Mouse (Mus musculus) left cerebral cortex, postnatal 4 days (tissue): Measurements from ENCODE around the gene Abcg4. TPM values are rescaled to one million over a fixed set of nuclear protein-coding genes. Genes with fewer than 3 reads are reported as not detected.

Experiments used
- DNase-seq: peaks from one replicate; pipeline ENCODE4 v3.0.0-alpha.2; 2022
- intact Hi-C: fragments of 180-260 bp; cut with DNase I; formaldehyde crosslinking; loops from one replicate; pipeline ENCODE4 v1.15.1; 2025
- total RNA-seq, 2 experiments: library from RNA; stranded (reverse); gene quantifications; 2 replicates each; pipeline ENCODE4 v1.2.3; 2021

Abcg4 gene
- total RNA-seq, 2 experiments from 2014 or later = 64.0 to 71.1 TPM

- DNase-seq = no peak
- intact Hi-C loops = no loop called here
These were observed 2.1 kb downstream of the Abcg4 start for GRCm38 (mm10) chr9:44286256-44286850.

GRCm38 (mm10) chr9:44283183-44283582, 5.2 kb downstream of the Abcg4 start:
- DNase-seq = no peak
- intact Hi-C loops = no loop called here

- intact Hi-C loops = no loop called here
- no peak for DNase-seq
These were observed 18.4 kb downstream of the Abcg4 start for GRCm38 (mm10) chr9:44269973-44270372.

- no peak for DNase-seq
- intact Hi-C loops = no loop called here
These were observed 19.3 kb downstream of the Abcg4 start for GRCm38 (mm10) chr9:44269077-44269476.

- intact Hi-C loops = no loop called here
- no peak for DNase-seq
These were observed 20.0 kb downstream of the Abcg4 start, which contains the start of gene Nlrx1 for GRCm38 (mm10) chr9:44268432-44268831. Nlrx1 (minus strand) TSS chr9:44268599.

GRCm38 (mm10) chr9:44268027-44268360, 20.4 kb downstream of the Abcg4 start:
- intact Hi-C loops = no loop called here
- DNase-seq = peak; percentile 90

- intact Hi-C loops = no loop called here
- no peak for DNase-seq
These were observed 20.9 kb downstream of the Abcg4 start for GRCm38 (mm10) chr9:44267319-44268026.

- DNase-seq = no peak
- intact Hi-C loops = no loop called here
These were observed 21.8 kb downstream of the Abcg4 start for GRCm38 (mm10) chr9:44266478-44267226.

- intact Hi-C loops = no loop called here
- no peak for DNase-seq
These were observed 27.0 kb downstream of the Abcg4 start for GRCm38 (mm10) chr9:44261388-44261787.

GRCm38 (mm10) chr9:44259014-44259413, 29.4 kb downstream of the Abcg4 start:
- intact Hi-C loops = no loop called here
- DNase-seq = no peak

- intact Hi-C loops = no loop called here
- DNase-seq = no peak
These were observed 32.2 kb downstream of the Abcg4 start for GRCm38 (mm10) chr9:44256213-44256612.

GRCm38 (mm10) chr9:44255136-44255521, 33.3 kb downstream of the Abcg4 start:
- intact Hi-C loops = no loop called here

GRCm38 (mm10) chr9:44254508-44255135, 33.8 kb downstream of the Abcg4 start:
- intact Hi-C loops = no loop called here

More at GRCm38 (mm10) chr9:44255136-44255521, 33.3 kb downstream of the Abcg4 start:
- DNase-seq = peak; percentile 37

GRCm38 (mm10) chr9:44253441-44253840, 35.0 kb downstream of the Abcg4 start:
- no peak for DNase-seq
- intact Hi-C loops = no loop called here

More at GRCm38 (mm10) chr9:44254508-44255135, 33.8 kb downstream of the Abcg4 start:
- DNase-seq = peak; percentile 21

GRCm38 (mm10) chr9:44251314-44251713, 37.1 kb downstream of the Abcg4 start, which contains the start of gene Pdzd3:
Pdzd3 (minus strand) TSS chr9:44251471.
- intact Hi-C loops = no loop called here
- DNase-seq = no peak

GRCm38 (mm10) chr9:44250445-44250844, 38.0 kb downstream of the Abcg4 start:
- DNase-seq = no peak
- intact Hi-C loops = no loop called here

GRCm38 (mm10) chr9:44249181-44250146, 39.0 kb downstream of the Abcg4 start:
- DNase-seq = peak; percentile 53
- intact Hi-C loops = no loop called here

GRCm38 (mm10) chr9:44247907-44248306, 40.5 kb downstream of the Abcg4 start:
- no peak for DNase-seq
- intact Hi-C loops = no loop called here

- no peak for DNase-seq
- intact Hi-C loops = no loop called here
These were observed 44.8 kb downstream of the Abcg4 start for GRCm38 (mm10) chr9:44243621-44244020.

- DNase-seq = no peak
- intact Hi-C loops = no loop called here
These were observed 47.0 kb downstream of the Abcg4 start for GRCm38 (mm10) chr9:44241418-44241817.
